Mouse (Mus musculus) lung, postnatal 0 days (tissue): Measurements from ENCODE around the gene Cpm.

Experiments
- CTCF ChIP-seq: IDR thresholded peaks from 2 replicates; pipeline ENCODE4 v1.5.1; 2016; ENCODE audit warnings: antibody characterized with exemption, mild to moderate bottlenecking
- EP300 ChIP-seq: IDR thresholded peaks from 2 replicates; pipeline ENCODE4 v1.6.1; 2016; ENCODE audit warnings: antibody characterized with exemption, mild to moderate bottlenecking, control low read depth

DNA sequence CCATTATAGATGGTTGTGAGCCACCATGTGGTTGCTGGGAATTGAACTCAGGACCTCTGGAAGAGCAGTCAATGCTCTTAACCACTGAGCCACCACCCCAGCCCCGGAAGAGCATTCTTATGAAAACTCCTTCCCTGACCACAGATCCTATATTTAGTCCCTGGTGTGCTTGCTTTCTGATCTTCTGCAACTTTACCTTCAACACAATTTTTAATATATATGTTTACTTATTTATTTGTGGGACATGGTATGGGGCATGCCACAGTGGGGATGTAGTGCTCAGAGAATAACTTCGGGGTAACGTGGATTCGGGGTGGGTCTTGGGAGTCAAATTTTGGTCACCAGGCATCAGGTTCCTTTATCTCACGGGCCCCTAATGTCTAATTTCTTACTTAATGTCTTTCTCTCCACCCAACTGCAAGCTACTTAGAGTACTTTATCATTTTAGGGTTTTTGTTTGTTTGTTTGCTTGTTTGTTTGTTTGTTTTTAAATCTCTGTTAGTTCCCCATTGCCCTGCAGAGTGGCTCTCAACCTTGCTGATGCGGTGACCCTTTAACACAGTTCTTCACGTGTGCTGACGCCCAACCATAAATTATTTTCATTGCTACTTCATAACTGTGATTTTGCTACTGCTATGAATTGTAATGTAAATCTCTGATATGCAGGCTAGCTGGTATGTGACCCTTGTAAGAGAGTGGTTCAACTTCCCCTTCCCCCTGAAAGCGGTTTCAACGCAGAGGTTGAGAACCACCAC, 39.4 kb downstream of the Cpm start:
- no peak for TF ChIP-seq CTCF
- no peak for TF ChIP-seq EP300
